Mouse (Mus musculus): ENCODE data around the gene Palm2. TPM values are rescaled to one million over a fixed set of nuclear protein-coding genes. Genes with fewer than 3 reads are reported as not detected.

Gene Palm2
- polyA plus RNA-seq, 1 experiment from 2014 or later, result 10.2 TPM

DNA sequence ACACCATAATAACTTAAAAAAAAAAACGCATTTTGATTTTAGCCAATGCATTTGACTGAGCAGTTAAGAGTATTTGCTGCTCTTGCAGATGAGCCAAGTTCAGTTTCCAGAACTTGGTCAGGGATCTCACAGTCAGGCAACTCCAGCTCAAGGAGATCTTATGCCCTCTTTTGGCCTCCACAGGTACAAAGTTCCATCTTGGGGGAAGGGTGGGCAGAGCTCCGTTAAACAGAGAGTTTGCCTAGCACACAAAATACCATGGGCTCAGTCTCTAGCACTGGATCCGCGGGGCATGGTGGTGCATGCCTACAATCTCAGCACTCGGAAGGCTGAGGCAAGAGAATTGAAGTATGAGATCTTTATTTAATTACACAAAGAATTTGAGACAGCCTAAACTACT lies 298.3 kb downstream of the Palm2 start:
- Histone ChIP-seq H3K4me1 (ENCODE audit: control insufficient read depth, insufficient read depth, low read length) (no peaks in the 10 kb centered on the region), H3K27me3 (ENCODE audit: control insufficient read depth, insufficient read depth, low read length) (no peaks in the 10 kb centered on the region), H3K4me2 (ENCODE audit: low read length) (no peak overlapping the region), H3K36me3 (ENCODE audit: control insufficient read depth, insufficient read depth, low read length) (no peaks in the 10 kb centered on the region), H3K27ac (replicated peaks; ENCODE audit: low read depth, low read length) (no peak overlapping the region), H3K9me3 (ENCODE audit: control insufficient read depth, low read length) (no peaks in the 10 kb centered on the region), H3K4me3 (replicated peaks; ENCODE audit: low read depth, low read length) (no peak overlapping the region), H3K9ac (replicated peaks; ENCODE audit: low read length) (no peak overlapping the region)
- 87% methylated on average over 5 of the region's 5 CpGs for WGBS
- DNase-seq, result no peak
- no peak for ATAC-seq (ENCODE audit: low FRiP score, low TSS enrichment)

GRCm38 (mm10) chr4:57733445-57733844 lies 299.4 kb downstream of the Palm2 start:
- WGBS, result 81% methylated on average over 3 of the region's 3 CpGs
- no peak overlapping the region for H3K4me3 ChIP-seq (replicated peaks; ENCODE audit: low read depth, low read length)
- H3K27ac ChIP-seq (replicated peaks; ENCODE audit: low read depth, low read length), result no peak overlapping the region
- H3K4me2 ChIP-seq (ENCODE audit: low read length), result no peak overlapping the region
- DNase-seq, result no peak
- no peaks in the 10 kb centered on the region for H3K27me3 ChIP-seq (ENCODE audit: control insufficient read depth, insufficient read depth, low read length)
- no peak overlapping the region for H3K9ac ChIP-seq (replicated peaks; ENCODE audit: low read length)
- H3K4me1 ChIP-seq (ENCODE audit: control insufficient read depth, insufficient read depth, low read length), result no peaks in the 10 kb centered on the region
- H3K9me3 ChIP-seq (ENCODE audit: control insufficient read depth, low read length), result no peaks in the 10 kb centered on the region
- H3K36me3 ChIP-seq (ENCODE audit: control insufficient read depth, insufficient read depth, low read length), result no peaks in the 10 kb centered on the region
- ATAC-seq (ENCODE audit: low FRiP score, low TSS enrichment), result no peak

DNA sequence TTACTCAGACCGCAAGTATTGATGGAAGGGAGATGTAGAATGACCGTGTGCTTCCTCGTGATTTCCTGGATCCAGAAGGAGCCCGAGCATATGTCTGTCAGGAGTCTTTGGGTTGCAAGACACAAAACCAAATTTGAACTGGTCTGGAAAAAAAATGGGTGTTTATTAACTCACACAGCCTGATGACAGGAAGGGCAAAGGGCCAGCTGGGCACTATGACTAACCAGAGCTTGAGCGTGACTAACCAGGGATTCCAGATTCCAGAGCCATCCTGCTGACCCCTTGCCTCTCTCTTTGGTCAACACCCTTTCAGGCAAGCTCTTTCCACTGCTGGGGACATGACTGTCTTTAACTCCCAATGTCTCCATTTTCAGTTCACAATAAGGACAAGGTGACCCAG lies 301.4 kb downstream of the Palm2 start:
- Histone ChIP-seq H3K4me2 (ENCODE audit: low read length) (no peak overlapping the region), H3K9me3 (ENCODE audit: control insufficient read depth, low read length) (no peaks in the 10 kb centered on the region), H3K9ac (replicated peaks; ENCODE audit: low read length) (no peak overlapping the region), H3K27me3 (ENCODE audit: control insufficient read depth, insufficient read depth, low read length) (no peaks in the 10 kb centered on the region), H3K27ac (replicated peaks; ENCODE audit: low read depth, low read length) (no peak overlapping the region), H3K4me3 (replicated peaks; ENCODE audit: low read depth, low read length) (no peak overlapping the region), H3K4me1 (ENCODE audit: control insufficient read depth, insufficient read depth, low read length) (0 out of 2 replicates have a peak, but pooled peaks cover 3% of the 10 kb centered on the region), H3K36me3 (ENCODE audit: control insufficient read depth, insufficient read depth, low read length) (no peaks in the 10 kb centered on the region)
- no peak for DNase-seq
- 93% methylated on average over 5 of the region's 5 CpGs for WGBS
- no peak for ATAC-seq (ENCODE audit: low FRiP score, low TSS enrichment)

DNA sequence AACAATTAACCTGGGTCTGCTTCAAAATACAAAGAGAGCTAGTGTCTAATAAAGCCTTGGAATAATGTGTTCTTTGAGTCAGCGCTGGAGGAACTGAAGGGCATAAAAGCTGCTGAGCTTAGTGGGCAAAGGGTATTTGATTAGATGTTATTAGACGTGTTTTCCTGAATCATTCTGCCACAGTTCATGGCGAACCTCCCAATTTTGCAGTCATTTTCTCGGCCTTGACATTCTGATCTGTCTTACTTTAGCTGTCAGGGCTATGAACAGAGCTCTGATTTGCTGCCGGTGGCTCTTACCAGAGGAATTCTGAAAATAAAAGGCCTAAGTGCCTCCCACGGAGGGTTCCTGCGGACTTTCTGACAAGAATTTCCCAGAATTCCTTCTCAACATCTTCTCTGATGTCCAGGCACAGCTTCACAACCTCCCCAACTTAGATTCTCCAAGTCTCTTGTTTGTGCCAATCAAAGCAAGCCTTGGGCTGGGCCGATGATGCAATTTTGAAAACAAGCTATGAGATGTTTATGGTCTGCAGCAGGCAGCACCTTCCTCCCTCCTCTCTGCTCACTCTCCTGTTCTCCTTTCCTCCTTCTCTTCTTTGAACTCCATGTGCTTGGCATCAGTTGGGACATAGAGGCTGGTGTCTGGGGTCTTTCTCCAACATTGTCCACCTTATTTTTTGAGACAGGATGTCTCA lies 305.0 kb downstream of the Palm2 start:
- no peak overlapping the region for H3K4me2 ChIP-seq (ENCODE audit: low read length)
- no peak for ATAC-seq (ENCODE audit: low FRiP score, low TSS enrichment)
- H3K27ac ChIP-seq (replicated peaks; ENCODE audit: low read depth, low read length), result no peak overlapping the region
- H3K27me3 ChIP-seq (ENCODE audit: control insufficient read depth, insufficient read depth, low read length), result no peaks in the 10 kb centered on the region
- H3K9ac ChIP-seq (replicated peaks; ENCODE audit: low read length), result no peak overlapping the region
- H3K9me3 ChIP-seq (ENCODE audit: control insufficient read depth, low read length), result no peaks in the 10 kb centered on the region
- no peaks in the 10 kb centered on the region for H3K36me3 ChIP-seq (ENCODE audit: control insufficient read depth, insufficient read depth, low read length)
- peak; percentile 10 for DNase-seq
- H3K4me3 ChIP-seq (replicated peaks; ENCODE audit: low read depth, low read length), result no peak overlapping the region
- WGBS, result 35% methylated on average over 8 of the region's 8 CpGs
- 0 out of 2 replicates have a peak, but pooled peaks cover 3% of the 10 kb centered on the region for H3K4me1 ChIP-seq (ENCODE audit: control insufficient read depth, insufficient read depth, low read length)

DNA sequence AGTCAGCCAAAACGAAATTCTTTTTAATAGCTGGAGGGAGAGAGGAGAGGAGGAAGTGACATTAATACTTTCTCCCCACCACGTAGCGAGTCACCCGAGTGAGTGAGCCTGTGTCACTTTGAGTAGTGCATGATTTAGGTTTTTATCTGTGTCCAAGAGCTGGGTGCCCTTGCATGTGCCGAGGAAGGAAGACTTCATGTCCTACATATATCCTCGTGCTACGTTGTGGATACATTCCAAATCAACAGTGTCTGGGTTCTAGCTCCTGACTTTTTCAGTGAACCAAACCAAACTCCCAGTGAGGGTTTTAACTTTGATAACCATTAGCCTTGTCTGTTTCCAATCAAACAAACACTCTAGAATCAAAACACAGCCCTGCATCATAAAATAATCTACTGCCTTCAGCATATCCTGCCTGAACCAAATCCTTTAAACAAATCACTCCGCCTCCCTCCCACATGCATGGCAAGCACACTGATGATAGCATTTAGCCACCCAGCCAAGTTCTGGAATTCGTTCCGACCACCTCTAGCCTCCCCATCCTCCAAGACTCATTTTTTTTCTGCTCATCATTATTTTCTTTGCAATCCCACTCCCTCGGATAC lies 309.4 kb downstream of the Palm2 start:
- ATAC-seq (ENCODE audit: low FRiP score, low TSS enrichment) (no peak), DNase-seq (no peak)
- no peak overlapping the region for H3K9ac ChIP-seq (replicated peaks; ENCODE audit: low read length)
- H3K4me2 ChIP-seq (ENCODE audit: low read length), result no peak overlapping the region
- 0 out of 2 replicates have a peak, but pooled peaks cover 3% of the 10 kb centered on the region for H3K4me1 ChIP-seq (ENCODE audit: control insufficient read depth, insufficient read depth, low read length)
- H3K27me3 ChIP-seq (ENCODE audit: control insufficient read depth, insufficient read depth, low read length), result no peaks in the 10 kb centered on the region
- no peak overlapping the region for H3K27ac ChIP-seq (replicated peaks; ENCODE audit: low read depth, low read length)
- WGBS, result 85% methylated on average over 11 of the region's 11 CpGs
- H3K9me3 ChIP-seq (ENCODE audit: control insufficient read depth, low read length), result no peaks in the 10 kb centered on the region
- no peaks in the 10 kb centered on the region for H3K36me3 ChIP-seq (ENCODE audit: control insufficient read depth, insufficient read depth, low read length)
- no peak overlapping the region for H3K4me3 ChIP-seq (replicated peaks; ENCODE audit: low read depth, low read length)

GRCm38 (mm10) chr4:57750651-57751050 lies 316.6 kb downstream of the Palm2 start:
- H3K27me3 ChIP-seq (ENCODE audit: control insufficient read depth, insufficient read depth, low read length), result no peaks in the 10 kb centered on the region

DNA sequence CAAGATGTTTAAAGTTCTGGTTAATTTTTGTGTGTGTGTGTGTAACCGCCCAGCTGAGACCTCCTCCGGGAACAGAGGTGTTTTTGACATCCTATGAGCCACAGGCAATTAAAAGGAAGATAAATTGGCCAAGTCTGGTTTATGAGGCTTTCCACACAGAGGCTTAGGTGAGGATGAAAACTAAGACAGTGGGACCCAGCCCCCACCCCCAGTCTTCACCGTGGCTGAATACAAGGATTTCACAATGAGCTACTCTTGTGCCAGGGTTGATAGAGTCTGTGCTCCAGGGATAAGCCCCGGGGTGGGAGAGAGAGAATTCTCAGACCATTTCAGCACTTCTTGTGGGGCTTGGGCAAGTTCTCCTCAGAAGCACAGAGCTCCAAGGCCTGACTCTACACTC lies 317.0 kb downstream of the Palm2 start:
- H3K4me1 ChIP-seq (ENCODE audit: control insufficient read depth, insufficient read depth, low read length), result no peaks in the 10 kb centered on the region
- no peaks in the 10 kb centered on the region for H3K36me3 ChIP-seq (ENCODE audit: control insufficient read depth, insufficient read depth, low read length)
- DNase-seq (no peak), ATAC-seq (ENCODE audit: low FRiP score, low TSS enrichment) (no peak)
- H3K27ac ChIP-seq (replicated peaks; ENCODE audit: low read depth, low read length), result no peak overlapping the region
- H3K4me2 ChIP-seq (ENCODE audit: low read length), result no peak overlapping the region
- no peaks in the 10 kb centered on the region for H3K9me3 ChIP-seq (ENCODE audit: control insufficient read depth, low read length)
- H3K9ac ChIP-seq (replicated peaks; ENCODE audit: low read length), result no peak overlapping the region
- no peak overlapping the region for H3K4me3 ChIP-seq (replicated peaks; ENCODE audit: low read depth, low read length)
- 68% methylated on average over 4 of the region's 4 CpGs for WGBS
- no peaks in the 10 kb centered on the region for H3K27me3 ChIP-seq (ENCODE audit: control insufficient read depth, insufficient read depth, low read length)

More at GRCm38 (mm10) chr4:57750651-57751050, 316.6 kb downstream of the Palm2 start:
- H3K4me3 ChIP-seq (replicated peaks; ENCODE audit: low read depth, low read length), result no peak overlapping the region
- WGBS, result 82% methylated on average over 4 of the region's 4 CpGs
- H3K9me3 ChIP-seq (ENCODE audit: control insufficient read depth, low read length), result no peaks in the 10 kb centered on the region
- DNase-seq (no peak), ATAC-seq (ENCODE audit: low FRiP score, low TSS enrichment) (no peak)
- H3K36me3 ChIP-seq (ENCODE audit: control insufficient read depth, insufficient read depth, low read length), result no peaks in the 10 kb centered on the region
- no peak overlapping the region for H3K27ac ChIP-seq (replicated peaks; ENCODE audit: low read depth, low read length)
- H3K9ac ChIP-seq (replicated peaks; ENCODE audit: low read length), result no peak overlapping the region
- no peaks in the 10 kb centered on the region for H3K4me1 ChIP-seq (ENCODE audit: control insufficient read depth, insufficient read depth, low read length)
- H3K4me2 ChIP-seq (ENCODE audit: low read length), result no peak overlapping the region

DNA sequence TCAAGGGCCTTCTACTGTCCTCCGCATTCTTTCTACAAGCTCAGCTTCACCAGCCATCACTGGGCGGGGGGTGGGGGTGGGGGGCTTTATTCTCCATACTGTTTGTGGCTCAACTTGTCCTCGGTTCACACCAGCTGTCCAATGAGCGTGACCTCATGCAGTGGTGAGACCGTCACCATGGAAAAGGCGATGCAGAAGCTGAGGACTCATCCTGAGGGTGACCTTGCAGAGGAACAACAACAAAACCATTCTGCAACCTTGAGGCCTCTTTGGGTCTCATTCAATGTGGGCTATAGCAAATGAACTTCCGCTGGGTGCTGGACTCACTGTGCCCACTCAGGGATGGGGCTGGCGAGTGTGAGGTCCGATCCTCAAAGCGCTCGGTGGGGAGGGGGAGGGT lies 317.5 kb downstream of the Palm2 start:
- Histone ChIP-seq H3K27me3 (ENCODE audit: control insufficient read depth, insufficient read depth, low read length) (no peaks in the 10 kb centered on the region), H3K4me1 (ENCODE audit: control insufficient read depth, insufficient read depth, low read length) (no peaks in the 10 kb centered on the region), H3K36me3 (ENCODE audit: control insufficient read depth, insufficient read depth, low read length) (no peaks in the 10 kb centered on the region), H3K9me3 (ENCODE audit: control insufficient read depth, low read length) (no peaks in the 10 kb centered on the region), H3K27ac (replicated peaks; ENCODE audit: low read depth, low read length) (no peak overlapping the region), H3K4me2 (ENCODE audit: low read length) (no peak overlapping the region), H3K9ac (replicated peaks; ENCODE audit: low read length) (no peak overlapping the region), H3K4me3 (replicated peaks; ENCODE audit: low read depth, low read length) (no peak overlapping the region)
- WGBS, result 88% methylated on average over 11 of the region's 11 CpGs
- DNase-seq, result no peak
- ATAC-seq (ENCODE audit: low FRiP score, low TSS enrichment), result no peak

DNA sequence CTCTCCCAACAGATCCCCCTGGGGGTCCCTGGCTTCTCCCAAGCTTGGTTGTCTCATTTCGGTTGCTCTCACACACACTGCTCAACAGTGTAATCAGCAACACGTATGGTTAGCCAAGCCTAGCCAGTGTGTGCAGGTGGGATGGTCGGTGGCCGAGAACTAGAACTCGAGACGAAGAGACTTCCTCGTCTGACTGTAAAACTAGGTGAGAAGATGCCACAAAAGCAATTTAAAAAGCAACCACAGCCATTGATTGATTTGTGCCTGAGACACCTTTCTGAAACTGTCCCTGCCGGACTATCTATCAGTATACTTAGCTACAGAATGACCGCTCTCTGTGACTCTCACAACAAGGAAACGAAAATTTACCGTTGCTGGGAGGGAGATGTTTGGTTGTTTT lies 321.0 kb downstream of the Palm2 start:
- ATAC-seq (ENCODE audit: low FRiP score, low TSS enrichment) (no peak), DNase-seq (no peak)
- Histone ChIP-seq H3K9ac (replicated peaks; ENCODE audit: low read length) (no peak overlapping the region), H3K36me3 (ENCODE audit: control insufficient read depth, insufficient read depth, low read length) (no peaks in the 10 kb centered on the region), H3K9me3 (ENCODE audit: control insufficient read depth, low read length) (no peaks in the 10 kb centered on the region), H3K27me3 (ENCODE audit: control insufficient read depth, insufficient read depth, low read length) (no peaks in the 10 kb centered on the region), H3K27ac (replicated peaks; ENCODE audit: low read depth, low read length) (no peak overlapping the region), H3K4me1 (ENCODE audit: control insufficient read depth, insufficient read depth, low read length) (no peaks in the 10 kb centered on the region), H3K4me3 (replicated peaks; ENCODE audit: low read depth, low read length) (no peak overlapping the region), H3K4me2 (ENCODE audit: low read length) (no peak overlapping the region)
- 92% methylated on average over 11 of the region's 11 CpGs for WGBS
